Mouse (Mus musculus) heart, postnatal 10 days (tissue): ENCODE results near the gene Kcnk13. TPM values are rescaled to one million over a fixed set of nuclear protein-coding genes. Genes with fewer than 3 reads are reported as not detected.

Experiments used
- DNase-seq, 2 experiments: peaks; one replicate each; pipeline ENCODE4 v3.0.0; 2021
- intact Hi-C: fragments of 180-260 bp; cut with DNase I; formaldehyde crosslinking; loops from one replicate; pipeline ENCODE4 v1.15.1; 2025
- total RNA-seq, 2 experiments: library from RNA; stranded (reverse); gene quantifications; 2 replicates each; pipeline ENCODE4 v1.2.3; 2021

Kcnk13 gene
- under 1 TPM; 0.62 to 0.74 TPM for total RNA-seq

- intact Hi-C loops, result loop anchor here (5.0 kb wide), 2 partner anchors 62 to 143 kb away; no protein-coding TSS in a partner anchor
- peak; percentile 66 to 77 for DNase-seq
These were observed at the start of gene Kcnk13 for GRCm38 (mm10) chr12:99964301-99965202. Gene Kcnk13 (plus strand): TSS chr12:99964499.

GRCm38 (mm10) chr12:99917800-99918427, 46.4 kb upstream of the Kcnk13 start:
- peak; percentile 22 to 30 for DNase-seq
- intact Hi-C loops, result no loop called here

GRCm38 (mm10) chr12:99919636-99920035, 44.7 kb upstream of the Kcnk13 start:
- intact Hi-C loops, result no loop called here
- no peak for DNase-seq

GRCm38 (mm10) chr12:99921045-99921444, 43.3 kb upstream of the Kcnk13 start:
- no peak for DNase-seq
- intact Hi-C loops, result no loop called here

GRCm38 (mm10) chr12:99923131-99923606, 41.1 kb upstream of the Kcnk13 start:
- DNase-seq, result no peak
- intact Hi-C loops, result no loop called here

- intact Hi-C loops, result no loop called here
- no peak for DNase-seq
These were observed 40.6 kb upstream of the Kcnk13 start for GRCm38 (mm10) chr12:99923703-99924102.

- intact Hi-C loops, result no loop called here
- no peak for DNase-seq
These were observed 36.0 kb upstream of the Kcnk13 start for GRCm38 (mm10) chr12:99928311-99928710.

GRCm38 (mm10) chr12:99929160-99929559, 35.1 kb upstream of the Kcnk13 start:
- intact Hi-C loops, result no loop called here
- no peak for DNase-seq

GRCm38 (mm10) chr12:99932245-99932644, 32.1 kb upstream of the Kcnk13 start:
- DNase-seq, result no peak
- intact Hi-C loops, result no loop called here

GRCm38 (mm10) chr12:99933630-99934029, 30.7 kb upstream of the Kcnk13 start:
- intact Hi-C loops, result no loop called here
- DNase-seq, result no peak

- no peak for DNase-seq
- intact Hi-C loops, result no loop called here
These were observed 28.9 kb upstream of the Kcnk13 start for GRCm38 (mm10) chr12:99935403-99935802.

- intact Hi-C loops, result no loop called here
- peak; percentile 55 to 59 for DNase-seq
These were observed 25.8 kb upstream of the Kcnk13 start for GRCm38 (mm10) chr12:99938476-99938875.

- peak in 1 of 2 experiments; percentile 15 for DNase-seq
- intact Hi-C loops, result no loop called here
These were observed 25.1 kb upstream of the Kcnk13 start for GRCm38 (mm10) chr12:99939179-99939578.

GRCm38 (mm10) chr12:99940704-99941103, 23.6 kb upstream of the Kcnk13 start:
- intact Hi-C loops, result no loop called here

GRCm38 (mm10) chr12:99942441-99942840, 21.9 kb upstream of the Kcnk13 start:
- no peak for DNase-seq
- intact Hi-C loops, result no loop called here

More at GRCm38 (mm10) chr12:99940704-99941103, 23.6 kb upstream of the Kcnk13 start:
- DNase-seq, result no peak

- peak; percentile 65 to 76 for DNase-seq
- intact Hi-C loops, result loop anchor here (1.0 kb wide), 1 partner anchor 153 kb away; no protein-coding TSS in a partner anchor
These were observed 11.4 kb upstream of the Kcnk13 start for GRCm38 (mm10) chr12:99952928-99953327.

- intact Hi-C loops, result no loop called here
- no peak for DNase-seq
These were observed 7.9 kb upstream of the Kcnk13 start for GRCm38 (mm10) chr12:99956411-99956810.

GRCm38 (mm10) chr12:99958068-99959060, 5.9 kb upstream of the Kcnk13 start:
- intact Hi-C loops, result no loop called here
- no peak for DNase-seq

GRCm38 (mm10) chr12:99959291-99959690, 5.0 kb upstream of the Kcnk13 start:
- intact Hi-C loops, result no loop called here
- no peak for DNase-seq

GRCm38 (mm10) chr12:99959930-99960329, 4.4 kb upstream of the Kcnk13 start:
- intact Hi-C loops, result loop anchor here (5.0 kb wide), 1 partner anchor 58 kb away; no protein-coding TSS in a partner anchor
- DNase-seq, result no peak
